Mouse (Mus musculus) layer of hippocampus, postnatal 36 days (tissue): ENCODE results near the gene Jagn1. TPM values are rescaled to one million over a fixed set of nuclear protein-coding genes. Genes with fewer than 3 reads are reported as not detected.
A peak's percentile ranks its signal among the peaks of the same experiment; 100 is the strongest.

Experiments used
- DNase-seq, 2 experiments: peaks; one replicate each; pipeline ENCODE4 v3.0.0; 2022
- total RNA-seq, 2 experiments: library from RNA; stranded (reverse); gene quantifications; 2 replicates each; pipeline ENCODE4 v1.2.3; 2021

The Jagn1 gene
- total RNA-seq, 2 experiments from 2014 or later = 43.4 to 50.6 TPM

- DNase-seq = no peak
Observed at GRCm38 (mm10) chr6:113435664-113436205, 6.6 kb upstream of the Jagn1 start, which contains the start of gene Cidec. Gene Cidec (minus strand): TSS chr6:113435760.

- no peak for DNase-seq
Observed at GRCm38 (mm10) chr6:113437135-113437534, 5.2 kb upstream of the Jagn1 start.

GRCm38 (mm10) chr6:113438721-113439430, 3.5 kb upstream of the Jagn1 start:
- DNase-seq = no peak

DNA sequence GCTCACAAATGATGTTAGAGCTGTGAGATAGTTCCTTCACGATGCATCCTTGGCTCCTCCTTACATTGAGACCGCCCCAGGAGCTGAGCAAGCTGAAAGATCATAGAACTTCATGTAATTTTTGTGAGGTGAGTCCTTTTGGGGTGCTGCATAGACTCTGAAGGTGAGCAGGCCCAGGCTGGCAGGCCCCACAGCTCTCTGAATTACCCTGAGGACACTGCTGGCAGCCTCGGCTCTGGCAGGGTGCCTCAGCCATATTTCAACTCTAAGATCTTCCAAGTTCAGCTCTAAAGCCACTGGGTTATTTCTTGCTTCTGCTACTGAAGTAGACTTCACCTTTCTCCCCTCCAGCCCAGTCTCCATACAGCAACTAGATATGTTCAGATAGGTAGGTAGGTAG, 1.7 kb upstream of the Jagn1 start:
- DNase-seq = no peak

DNA sequence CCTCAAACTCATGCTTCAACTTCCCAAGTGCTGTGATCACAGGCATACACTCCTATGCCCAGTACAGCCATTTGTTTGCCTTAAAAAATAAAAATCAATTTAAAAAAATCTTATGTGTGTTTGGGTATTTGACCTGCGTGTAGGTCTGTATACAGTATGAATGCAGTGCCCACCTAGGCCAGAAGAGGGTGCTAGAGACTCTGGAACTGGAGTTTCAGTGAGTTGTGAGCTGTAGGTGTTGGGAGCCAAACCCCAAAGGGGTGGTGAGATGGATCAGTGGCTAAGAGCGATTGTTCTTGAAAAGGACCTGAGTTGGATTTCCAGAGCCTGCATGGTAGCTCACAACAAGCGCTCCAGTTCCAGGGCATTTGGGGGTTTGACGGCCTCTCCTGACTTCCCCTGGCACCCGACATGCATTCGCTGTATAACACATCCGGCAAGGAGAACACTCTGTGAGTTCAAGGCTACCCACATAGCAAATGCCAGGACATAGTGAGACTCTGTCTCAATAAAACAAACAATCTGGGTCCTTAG, 1.2 kb upstream of the Jagn1 start:
- DNase-seq = peak in 1 of 2 experiments; percentile 57

- no peak for DNase-seq
Observed at GRCm38 (mm10) chr6:113442087-113442441, 305 bp upstream of the Jagn1 start.

DNA sequence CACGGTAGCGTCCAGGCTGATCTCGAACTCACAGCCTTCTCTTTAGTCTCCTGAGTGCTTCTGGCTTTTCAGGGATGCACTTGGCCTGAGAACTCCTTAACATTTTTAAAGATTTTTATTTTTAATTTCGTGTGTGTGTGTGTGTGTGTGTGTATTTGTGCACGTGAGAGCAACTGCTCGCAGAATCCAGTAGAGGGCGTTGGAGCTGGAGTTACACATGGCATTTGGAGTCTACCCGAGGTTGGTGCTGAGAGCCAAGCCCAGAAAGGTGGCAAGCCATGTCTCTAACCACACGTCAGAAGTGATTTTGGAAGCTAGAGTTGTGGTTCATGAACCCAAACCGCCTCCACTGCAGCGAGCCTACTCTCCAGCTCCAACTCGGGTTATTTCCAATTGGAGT, 722 bp downstream of the Jagn1 start:
- DNase-seq = no peak

DNA sequence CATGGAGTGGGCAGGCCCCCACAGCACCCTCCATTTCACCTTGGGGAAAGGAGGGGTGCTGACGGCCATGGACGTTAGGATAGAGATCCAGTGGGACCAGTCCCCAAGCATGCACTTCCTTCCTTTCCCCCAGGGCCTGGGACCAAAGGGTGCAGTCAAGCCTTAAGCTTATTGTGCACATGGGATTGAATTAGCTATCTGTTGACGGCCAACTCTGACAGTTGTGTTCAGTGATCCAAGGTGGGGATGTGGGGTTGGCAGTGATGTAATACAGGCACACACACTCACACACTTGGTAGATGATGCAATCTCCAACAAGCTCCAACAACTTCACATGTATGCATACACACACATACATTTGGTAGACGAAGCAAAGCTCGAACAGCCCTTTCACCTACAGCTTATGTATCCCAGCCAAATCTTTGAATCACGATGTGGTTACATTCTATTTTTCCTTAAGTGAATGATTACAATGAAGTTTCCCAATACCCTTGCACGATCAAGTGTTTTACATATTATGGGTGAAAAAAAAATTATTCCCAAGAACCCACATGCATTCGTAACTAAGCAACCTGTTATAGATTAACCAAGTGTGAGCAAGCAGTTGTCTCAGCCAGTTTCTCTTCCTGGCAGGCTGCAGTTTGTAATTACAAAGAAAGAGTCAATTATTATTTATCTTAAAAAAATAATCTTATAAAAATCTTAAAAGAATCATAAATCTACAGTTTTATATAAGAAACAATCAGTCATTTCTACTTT, 2.0 kb downstream of the Jagn1 start:
- DNase-seq = no peak

GRCm38 (mm10) chr6:113447639-113448038, 5.3 kb downstream of the Jagn1 start:
- DNase-seq = no peak

DNA sequence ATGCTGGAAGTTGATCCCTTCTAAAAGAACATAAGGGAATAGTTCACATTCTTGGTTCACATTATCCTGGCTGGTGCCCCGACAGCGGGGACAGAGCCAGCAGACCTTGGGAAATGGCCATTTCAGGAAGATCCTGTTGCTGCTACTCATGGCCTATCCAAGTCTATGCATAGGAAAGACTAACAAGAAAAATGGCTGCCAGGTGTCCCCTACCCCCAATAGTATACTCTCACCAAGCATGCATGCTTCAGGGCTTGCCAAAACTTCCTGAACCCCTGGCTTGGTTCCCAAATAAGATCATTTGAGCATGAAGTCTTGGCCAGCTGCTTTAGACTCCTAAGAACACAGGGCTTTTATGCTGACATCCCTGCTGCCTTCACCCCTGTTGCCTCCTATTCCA, 9.5 kb downstream of the Jagn1 start:
- DNase-seq = no peak

DNA sequence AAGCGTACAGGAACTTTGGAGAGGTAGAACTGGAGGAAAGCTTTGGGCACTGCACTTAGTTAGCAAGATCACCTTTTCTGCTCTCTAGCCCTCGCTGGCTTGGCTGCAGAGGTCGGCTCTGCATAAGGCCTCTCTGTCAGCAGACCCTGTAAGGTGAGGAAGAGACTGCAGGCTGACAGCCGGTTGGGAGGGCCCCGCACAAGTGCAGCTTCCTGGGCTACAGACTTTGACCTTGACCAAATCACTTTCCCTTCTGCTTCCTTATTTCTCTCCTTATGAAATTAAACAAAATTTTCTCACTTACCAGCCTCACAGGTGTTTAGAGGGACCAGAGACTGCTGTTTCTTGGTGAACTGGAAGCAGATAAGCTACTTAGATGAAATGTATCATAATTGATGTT, 12.6 kb downstream of the Jagn1 start:
- no peak for DNase-seq

GRCm38 (mm10) chr6:113457952-113458534, 15.7 kb downstream of the Jagn1 start, which contains the start of gene Il17re:
Gene Il17re (plus strand): TSS chr6:113458484.
- no peak for DNase-seq

DNA sequence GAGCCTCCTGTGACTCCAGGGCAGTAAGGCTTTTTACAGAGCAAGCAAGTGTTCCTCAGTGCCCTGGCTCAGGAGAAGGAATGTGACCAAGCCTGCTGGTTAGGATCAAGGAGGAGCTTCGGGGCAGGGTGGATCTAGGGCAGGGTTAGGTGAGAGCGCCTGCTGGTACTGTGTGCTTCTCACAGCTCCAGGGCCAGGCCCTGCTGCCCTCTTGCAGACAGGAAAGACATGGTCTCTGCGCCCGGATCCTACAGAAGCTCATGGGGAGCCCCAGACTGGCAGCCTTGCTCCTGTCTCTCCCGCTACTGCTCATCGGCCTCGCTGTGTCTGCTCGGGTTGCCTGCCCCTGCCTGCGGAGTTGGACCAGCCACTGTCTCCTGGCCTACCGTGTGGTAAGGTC, 16.3 kb downstream of the Jagn1 start:
- no peak for DNase-seq

- no peak for DNase-seq
Observed at GRCm38 (mm10) chr6:113464040-113464439, 21.7 kb downstream of the Jagn1 start.

DNA sequence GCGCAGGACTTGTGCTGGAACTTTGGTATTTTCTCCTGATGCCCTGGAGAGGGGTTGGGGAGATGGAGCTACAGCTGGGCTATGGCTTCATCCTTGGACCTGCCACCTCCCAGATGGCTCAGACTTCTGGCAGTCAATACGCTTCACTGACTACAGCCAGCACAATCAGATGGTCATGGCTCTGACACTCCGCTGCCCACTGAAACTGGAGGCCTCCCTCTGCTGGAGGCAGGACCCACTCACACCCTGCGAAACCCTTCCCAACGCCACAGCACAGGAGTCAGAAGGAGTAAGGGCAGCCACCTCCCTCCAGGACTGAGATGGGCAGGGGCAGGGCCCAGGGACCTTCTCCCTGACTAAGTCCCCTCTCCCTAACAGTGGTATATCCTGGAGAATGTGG, 23.2 kb downstream of the Jagn1 start:
- DNase-seq = no peak

GRCm38 (mm10) chr6:113468512-113468911, 26.1 kb downstream of the Jagn1 start:
- no peak for DNase-seq

DNA sequence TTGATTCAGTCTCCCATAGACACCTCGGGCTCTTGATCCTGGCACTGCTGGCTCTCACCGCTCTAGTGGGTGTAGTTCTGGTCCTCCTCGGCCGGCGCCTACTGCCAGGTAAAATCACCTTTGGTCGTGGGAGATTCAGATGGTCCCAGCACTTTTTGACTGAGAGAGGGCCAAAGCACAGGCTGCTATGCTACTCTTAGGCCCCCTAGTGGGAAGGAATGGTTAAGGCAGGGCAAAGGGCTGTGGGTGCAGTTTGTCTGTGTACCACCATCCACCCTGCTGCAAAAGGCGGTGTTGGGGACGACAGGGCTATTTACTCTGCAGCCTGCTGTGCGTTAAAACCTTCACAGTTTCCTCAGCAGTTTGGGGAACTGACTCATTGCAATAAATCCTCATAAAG, 26.7 kb downstream of the Jagn1 start:
- DNase-seq = peak in 1 of 2 experiments; percentile 61

DNA sequence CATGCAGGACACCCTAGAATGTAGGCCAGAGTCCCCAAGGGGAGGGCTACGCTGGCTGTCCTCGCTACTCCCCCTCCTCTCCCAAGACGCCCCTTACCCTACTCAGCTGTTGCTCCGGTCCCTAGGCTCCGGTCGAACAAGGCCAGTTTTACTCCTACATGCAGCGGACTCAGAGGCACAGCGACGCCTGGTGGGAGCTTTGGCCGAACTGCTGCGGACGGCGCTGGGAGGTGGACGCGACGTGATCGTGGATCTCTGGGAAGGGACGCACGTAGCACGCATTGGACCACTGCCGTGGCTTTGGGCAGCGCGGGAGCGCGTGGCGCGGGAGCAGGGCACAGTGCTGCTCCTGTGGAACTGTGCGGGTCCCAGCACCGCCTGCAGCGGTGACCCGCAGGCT, 27.1 kb downstream of the Jagn1 start:
- peak; percentile 60 to 61 for DNase-seq

DNA sequence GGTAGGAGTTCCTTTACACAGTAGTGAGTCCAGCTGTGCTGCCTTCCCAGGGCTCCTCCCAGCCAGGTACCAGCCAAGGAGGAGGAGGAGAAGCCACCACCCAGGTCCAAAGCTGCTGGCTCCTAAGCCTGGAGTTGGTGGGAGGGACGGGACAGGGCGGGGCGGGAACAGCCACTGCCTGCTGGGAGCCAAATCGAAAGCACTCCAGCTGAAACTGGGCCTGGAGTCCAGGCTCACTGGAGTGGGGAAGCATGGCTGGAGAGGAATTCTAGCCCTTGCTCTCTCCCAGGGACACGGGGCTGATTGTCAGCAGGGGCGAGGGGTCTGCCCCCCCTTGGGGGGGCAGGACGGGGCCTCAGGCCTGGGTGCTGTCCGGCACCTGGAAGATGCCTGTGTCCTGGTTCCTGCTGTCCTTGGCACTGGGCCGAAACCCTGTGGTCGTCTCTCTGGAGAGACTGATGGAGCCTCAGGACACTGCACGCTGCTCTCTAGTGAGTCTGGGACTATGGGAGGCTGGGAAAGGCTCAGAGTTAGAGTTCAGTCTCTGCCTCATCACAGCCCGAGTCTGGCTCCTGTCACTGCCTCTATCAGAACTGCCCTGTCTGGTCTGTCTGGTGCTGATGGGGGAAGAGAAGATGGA, 29.0 kb downstream of the Jagn1 start, which contains the start of gene Il17rc:
Il17rc (plus strand) TSS at position 131 of the 640 bp plus-strand sequence.
- no peak for DNase-seq

DNA sequence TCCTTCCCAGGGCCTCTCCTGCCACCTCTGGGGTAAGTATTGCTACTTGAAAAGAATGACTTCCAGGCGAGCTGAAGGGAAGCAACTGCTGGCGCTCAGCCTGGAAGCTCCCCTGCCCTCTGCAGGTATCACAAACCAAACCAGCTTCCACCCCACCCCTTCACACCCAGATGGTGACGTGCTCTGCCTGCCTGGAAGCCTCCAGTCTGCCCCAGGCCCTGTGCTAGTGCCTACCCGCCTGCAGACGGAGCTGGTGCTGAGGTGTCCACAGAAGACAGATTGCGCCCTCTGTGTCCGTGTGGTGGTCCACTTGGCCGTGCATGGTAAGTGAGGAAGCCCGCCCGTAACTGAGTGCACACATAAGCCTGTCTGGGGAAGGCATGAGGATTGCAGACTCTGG, 29.7 kb downstream of the Jagn1 start:
- DNase-seq = no peak

DNA sequence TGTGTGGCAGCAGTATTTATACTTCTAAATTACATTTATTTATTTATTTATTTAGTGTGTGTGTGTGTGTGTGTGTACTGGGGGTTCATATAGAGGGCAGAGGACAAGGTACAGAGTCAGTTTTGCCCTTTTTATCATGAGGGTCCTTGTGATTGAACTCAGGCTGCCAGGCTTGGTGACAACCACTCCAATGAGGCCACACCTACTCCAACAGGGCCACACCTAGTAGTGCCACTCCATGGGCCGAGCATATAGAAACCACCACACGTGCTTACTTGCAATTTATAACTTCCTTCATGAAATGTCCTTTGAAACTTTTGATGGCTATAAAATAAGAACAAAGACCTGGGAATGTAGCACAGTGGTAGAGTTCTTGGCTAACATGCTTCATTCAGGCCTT, 30.9 kb downstream of the Jagn1 start:
- no peak for DNase-seq

GRCm38 (mm10) chr6:113473715-113474114, 31.3 kb downstream of the Jagn1 start:
- no peak for DNase-seq
